Mouse (Mus musculus): ENCODE results near the gene Nos1. TPM values are rescaled to one million over a fixed set of nuclear protein-coding genes. Genes with fewer than 3 reads are reported as not detected.

Gene Nos1
- polyA plus RNA-seq, 2 experiments, result under 0.01 TPM; not detected in 1

DNA sequence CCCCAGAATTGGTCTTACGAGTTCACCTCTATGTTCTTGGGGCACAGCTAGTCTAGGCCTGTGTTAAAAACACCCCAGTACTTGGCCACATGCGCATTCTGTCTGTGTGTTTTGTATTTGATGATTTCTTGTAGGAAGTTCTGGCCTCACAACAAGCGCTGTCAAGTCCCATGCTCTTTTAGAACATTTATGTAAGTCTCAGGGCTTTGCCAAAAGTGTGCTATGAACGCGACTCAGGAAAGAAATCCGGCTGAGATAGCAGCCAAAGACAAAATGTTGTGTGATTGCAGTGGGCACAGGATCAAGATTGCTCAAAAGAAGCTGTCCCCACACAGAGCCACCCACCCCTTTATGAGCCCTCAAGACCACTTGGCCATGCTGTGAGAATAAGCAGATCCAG lies 212.7 kb downstream of the Nos1 start:
- Histone ChIP-seq H3K36me3 (replicated peaks; ENCODE audit: control insufficient read depth, insufficient read depth, low read depth) (no peaks in the 10 kb centered on the region; the same call in 1 of the 2 replicates), H3K9ac (replicated peaks) (no peak overlapping the region), H3K4me3 (ENCODE audit: insufficient read depth in 1 of 2, low read depth in 2 of 2, low read length in 2 of 2) (no peak overlapping the region), H3K27ac (no peak overlapping the region), H3K9me3 (ENCODE audit: control insufficient read depth, low read length) (no peaks in the 10 kb centered on the region), H3K4me2 (ENCODE audit: low read depth) (no peak overlapping the region), H3K27me3 (ENCODE audit: control insufficient read depth, insufficient read depth, low read length) (no peaks in the 10 kb centered on the region), H3K4me1 (replicated peaks; ENCODE audit: control insufficient read depth in 2 of 2, insufficient read depth in 2 of 2, low read length in 1 of 2) (no peaks in the 10 kb centered on the region; a peak in 1 of 4 replicates)
- TF ChIP-seq CTCF (IDR thresholded peaks at IDR 0.05; ENCODE audit: low read depth) (no peak), EP300 (IDR thresholded peaks at IDR 0.05; ENCODE audit: low read depth) (no peak)
- ATAC-seq (ENCODE audit: insufficient read depth), result no peak
- no peak for DNase-seq (ENCODE audit: low read depth in 3 of 3, low spot score in 3 of 3)
- WGBS (ENCODE audit: insufficient replicate concordance), result 77% methylated on average over 6 of the region's 6 CpGs

- Histone ChIP-seq H3K27me3 (ENCODE audit: control insufficient read depth, insufficient read depth, low read length) (no peaks in the 10 kb centered on the region), H3K36me3 (replicated peaks; ENCODE audit: control insufficient read depth, insufficient read depth, low read depth) (no peaks in the 10 kb centered on the region; the same call in 1 of the 2 replicates), H3K4me3 (ENCODE audit: insufficient read depth in 1 of 2, low read depth in 2 of 2, low read length in 2 of 2) (no peak overlapping the region), H3K9me3 (ENCODE audit: control insufficient read depth, low read length) (no peaks in the 10 kb centered on the region), H3K4me2 (ENCODE audit: low read depth) (no peak overlapping the region), H3K9ac (replicated peaks) (no peak overlapping the region), H3K4me1 (replicated peaks; ENCODE audit: control insufficient read depth in 2 of 2, insufficient read depth in 2 of 2, low read length in 1 of 2) (no peaks in the 10 kb centered on the region; a peak in 1 of 4 replicates), H3K27ac (no peak overlapping the region)
- WGBS (ENCODE audit: insufficient replicate concordance), result 80% methylated on average over 8 of the region's 8 CpGs
- TF ChIP-seq CTCF (IDR thresholded peaks at IDR 0.05; ENCODE audit: low read depth) (no peak), EP300 (IDR thresholded peaks at IDR 0.05; ENCODE audit: low read depth) (no peak)
- ATAC-seq (ENCODE audit: insufficient read depth) (no peak), DNase-seq (ENCODE audit: low read depth in 3 of 3, low spot score in 3 of 3) (no peak)
Observed at GRCm38 (mm10) chr5:117995372-117995901, 214.6 kb downstream of the Nos1 start.

DNA sequence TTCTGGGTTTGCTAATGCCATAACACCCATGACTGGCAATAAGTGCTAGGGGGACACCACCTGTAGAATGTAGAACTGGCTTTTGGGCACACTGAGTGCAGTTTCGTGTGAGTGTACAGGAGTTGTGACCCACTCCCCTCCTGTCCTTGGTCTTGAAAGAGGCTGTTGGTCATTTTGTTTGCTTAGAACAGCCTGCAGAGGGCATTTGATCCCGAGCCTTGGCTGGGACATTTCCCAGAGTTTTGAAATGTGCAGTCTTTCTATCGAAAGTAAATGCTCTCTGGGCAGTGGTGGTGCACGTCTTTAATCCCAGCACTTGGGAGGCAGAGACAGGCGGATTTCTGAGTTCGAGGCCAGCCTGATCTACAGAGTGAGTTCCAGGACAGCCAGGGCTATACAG lies 215.1 kb downstream of the Nos1 start:
- WGBS (ENCODE audit: insufficient replicate concordance), result 70% methylated on average over 6 of the region's 6 CpGs
- Histone ChIP-seq H3K4me1 (replicated peaks; ENCODE audit: control insufficient read depth in 2 of 2, insufficient read depth in 2 of 2, low read length in 1 of 2) (no peaks in the 10 kb centered on the region; a peak in 1 of 4 replicates), H3K9ac (replicated peaks) (no peak overlapping the region), H3K27me3 (ENCODE audit: control insufficient read depth, insufficient read depth, low read length) (no peaks in the 10 kb centered on the region), H3K4me2 (ENCODE audit: low read depth) (no peak overlapping the region), H3K27ac (no peak overlapping the region), H3K36me3 (replicated peaks; ENCODE audit: control insufficient read depth, insufficient read depth, low read depth) (peaks cover 2% of the 10 kb centered on the region; the same call in 1 of the 2 replicates), H3K4me3 (ENCODE audit: insufficient read depth in 1 of 2, low read depth in 2 of 2, low read length in 2 of 2) (no peak overlapping the region), H3K9me3 (ENCODE audit: control insufficient read depth, low read length) (no peaks in the 10 kb centered on the region)
- ATAC-seq (ENCODE audit: insufficient read depth) (no peak), DNase-seq (ENCODE audit: low read depth in 3 of 3, low spot score in 3 of 3) (no peak)
- no peak for TF ChIP-seq EP300 (IDR thresholded peaks at IDR 0.05; ENCODE audit: low read depth)
- no peak for TF ChIP-seq CTCF (IDR thresholded peaks at IDR 0.05; ENCODE audit: low read depth)

- ATAC-seq (ENCODE audit: insufficient read depth) (no peak), DNase-seq (ENCODE audit: low read depth in 3 of 3, low spot score in 3 of 3) (no peak)
- Histone ChIP-seq H3K4me3 (ENCODE audit: insufficient read depth in 1 of 2, low read depth in 2 of 2, low read length in 2 of 2) (no peak overlapping the region), H3K4me2 (ENCODE audit: low read depth) (no peak overlapping the region), H3K9ac (replicated peaks) (no peak overlapping the region), H3K9me3 (ENCODE audit: control insufficient read depth, low read length) (no peaks in the 10 kb centered on the region), H3K4me1 (replicated peaks; ENCODE audit: control insufficient read depth in 2 of 2, insufficient read depth in 2 of 2, low read length in 1 of 2) (no peaks in the 10 kb centered on the region; a peak in 1 of 4 replicates), H3K27me3 (ENCODE audit: control insufficient read depth, insufficient read depth, low read length) (no peaks in the 10 kb centered on the region), H3K27ac (no peak overlapping the region), H3K36me3 (replicated peaks; ENCODE audit: control insufficient read depth, insufficient read depth, low read depth) (peaks cover 2% of the 10 kb centered on the region; the same call in 1 of the 2 replicates)
- 68% methylated on average over 6 of the region's 6 CpGs for WGBS (ENCODE audit: insufficient replicate concordance)
- TF ChIP-seq CTCF (IDR thresholded peaks at IDR 0.05; ENCODE audit: low read depth) (no peak), EP300 (IDR thresholded peaks at IDR 0.05; ENCODE audit: low read depth) (no peak)
Observed at GRCm38 (mm10) chr5:117996581-117996980, 215.7 kb downstream of the Nos1 start.

DNA sequence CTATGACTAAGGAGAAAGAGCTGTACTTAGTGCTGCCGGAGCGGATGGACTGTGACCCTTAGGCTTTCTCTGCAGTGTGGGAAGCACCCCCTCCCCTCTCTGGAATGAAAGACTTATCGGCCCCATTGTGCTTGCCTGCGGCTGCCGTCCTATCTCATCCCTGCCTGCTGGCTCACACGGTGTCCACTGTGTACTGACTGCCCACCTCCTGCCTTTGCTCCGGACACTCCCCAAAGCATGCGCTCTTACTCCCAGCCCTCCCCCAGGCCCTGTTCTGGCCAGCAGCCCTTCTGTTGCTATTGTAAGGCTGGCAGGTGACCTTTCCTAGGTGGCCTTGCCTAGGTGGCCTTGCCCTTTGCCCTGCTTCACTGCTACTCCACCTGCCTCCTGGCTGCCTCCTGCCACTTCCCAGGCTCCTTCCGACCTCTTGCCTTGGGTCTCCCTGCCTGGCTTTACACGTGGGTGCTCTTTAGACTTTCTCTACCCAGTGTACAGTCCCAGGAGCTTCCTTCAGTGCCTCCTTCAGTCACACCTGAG lies 216.7 kb downstream of the Nos1 start:
- Histone ChIP-seq H3K4me2 (ENCODE audit: low read depth) (no peak overlapping the region), H3K36me3 (replicated peaks; ENCODE audit: control insufficient read depth, insufficient read depth, low read depth) (peaks cover 2% of the 10 kb centered on the region; the same call in 1 of the 2 replicates), H3K27me3 (ENCODE audit: control insufficient read depth, insufficient read depth, low read length) (no peaks in the 10 kb centered on the region), H3K9ac (replicated peaks) (no peak overlapping the region), H3K4me1 (replicated peaks; ENCODE audit: control insufficient read depth in 2 of 2, insufficient read depth in 2 of 2, low read length in 1 of 2) (no peaks in the 10 kb centered on the region; a peak in 1 of 4 replicates), H3K9me3 (ENCODE audit: control insufficient read depth, low read length) (no peaks in the 10 kb centered on the region), H3K4me3 (ENCODE audit: insufficient read depth in 1 of 2, low read depth in 2 of 2, low read length in 2 of 2) (no peak overlapping the region), H3K27ac (no peak overlapping the region)
- TF ChIP-seq EP300 (IDR thresholded peaks at IDR 0.05; ENCODE audit: low read depth), result no peak
- TF ChIP-seq CTCF (IDR thresholded peaks at IDR 0.05; ENCODE audit: low read depth), result no peak
- DNase-seq (ENCODE audit: low read depth in 3 of 3, low spot score in 3 of 3) (no peak), ATAC-seq (ENCODE audit: insufficient read depth) (peak; percentile 51; the same call in 1 of the 2 replicates)
- WGBS (ENCODE audit: insufficient replicate concordance), result 65% methylated on average over 10 of the region's 10 CpGs
